Mouse (Mus musculus) lung, postnatal 0 days (tissue): ENCODE results near the gene Gm20388.

Source experiments
- CTCF ChIP-seq: IDR thresholded peaks from 2 replicates; pipeline ENCODE4 v1.5.1; 2016; ENCODE audit warnings: antibody characterized with exemption, mild to moderate bottlenecking
- EP300 ChIP-seq: IDR thresholded peaks from 2 replicates; pipeline ENCODE4 v1.6.1; 2016; ENCODE audit warnings: antibody characterized with exemption, mild to moderate bottlenecking, control low read depth

DNA sequence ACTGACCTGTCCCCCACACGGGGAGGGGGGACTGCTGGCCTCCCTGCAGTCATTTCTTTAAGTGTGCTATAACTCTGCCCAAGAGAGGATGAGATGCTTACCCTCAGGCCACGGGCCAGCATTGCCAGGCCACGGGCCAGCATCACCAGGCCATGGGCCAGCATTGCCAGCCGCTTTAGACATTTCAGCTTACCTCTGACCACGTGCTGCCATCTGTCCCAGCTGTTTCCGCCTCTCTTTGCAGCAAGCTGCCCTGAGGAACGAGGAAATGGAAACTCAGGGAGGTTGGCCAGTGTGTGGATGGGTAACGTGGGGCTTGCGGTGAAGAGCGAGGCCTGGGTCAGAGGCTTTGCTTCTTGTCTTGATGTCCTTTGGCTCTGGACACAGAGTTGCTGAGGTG lies 770.5 kb downstream of the Gm20388 start:
- no peak for TF ChIP-seq EP300
- TF ChIP-seq CTCF, result no peak
